Mouse (Mus musculus) myocyte (in vitro differentiated cells): ENCODE results near the gene Ppp4r3b. TPM values are rescaled to one million over a fixed set of nuclear protein-coding genes. Genes with fewer than 3 reads are reported as not detected.
A peak's percentile ranks its signal among the peaks of the same experiment; 100 is the strongest.

Source experiments
- H3K27me3 ChIP-seq: one replicate; pipeline ENCODE4 v1.6.1; 2011; ENCODE audit not compliant: control insufficient read depth, insufficient read depth, insufficient read length
- H3K36me3 ChIP-seq: one replicate; pipeline ENCODE4 v1.6.1; 2011; ENCODE audit not compliant: control insufficient read depth, insufficient read depth
- H3K4me2 ChIP-seq: one replicate; pipeline ENCODE4 v1.6.1; 2011; ENCODE audit warnings: low read depth, control low read depth
- H3K4me3 ChIP-seq: one replicate; pipeline ENCODE4 v1.5.1; 2011; ENCODE audit warnings: mild to moderate bottlenecking, control low read depth, moderate library complexity
- H3K79me2 ChIP-seq: one replicate; pipeline ENCODE4 v1.6.1; 2011; ENCODE audit not compliant: control insufficient read depth, insufficient read depth
- H3ac ChIP-seq: one replicate; pipeline ENCODE4 v1.6.1; 2011; ENCODE audit not compliant: control insufficient read depth, insufficient read length
- CEBPB ChIP-seq: IDR thresholded peaks from 2 replicates; pipeline ENCODE4 v1.6.1; 2011; ENCODE audit warnings: mild to moderate bottlenecking, moderate library complexity; ENCODE audit not compliant: poor library complexity, insufficient read depth, severe bottlenecking
- E2F4 ChIP-seq: IDR thresholded peaks from one replicate; pipeline ENCODE4 v1.6.1; 2011; ENCODE audit warnings: mild to moderate bottlenecking, control low read depth, moderate library complexity; ENCODE audit not compliant: insufficient read depth
- MAX ChIP-seq: IDR thresholded peaks from one replicate; pipeline ENCODE4 v1.6.1; 2011; ENCODE audit warnings: low read depth, mild to moderate bottlenecking, control low read depth
- MYOD1 ChIP-seq, 3 experiments: IDR thresholded peaks; one replicate each; pipeline ENCODE4 v1.6.1; 2011; ENCODE audit warnings: control low read depth in 2 of 3, low read depth in 2 of 3, mild to moderate bottlenecking in 2 of 3, moderate library complexity in 1 of 3; ENCODE audit not compliant: insufficient read length in 2 of 3, control insufficient read depth in 1 of 3
- MYOG ChIP-seq, 3 experiments: IDR thresholded peaks; one replicate each; pipeline ENCODE4 v1.6.1; 2011; ENCODE audit warnings: control low read depth in 2 of 3, low read depth in 2 of 3, mild to moderate bottlenecking in 2 of 3; ENCODE audit not compliant: insufficient read length in 2 of 3, control insufficient read depth in 1 of 3, insufficient read depth in 1 of 3
- POLR2A ChIP-seq: IDR thresholded peaks from one replicate; pipeline ENCODE4 v1.6.1; 2011; ENCODE audit warnings: low read depth, mild to moderate bottlenecking, control low read depth, moderate library complexity; ENCODE audit not compliant: insufficient read length
- POLR2AphosphoS2 ChIP-seq: IDR thresholded peaks from one replicate; pipeline ENCODE4 v1.6.1; 2011; ENCODE audit warnings: low read depth, control low read depth; ENCODE audit not compliant: insufficient read length
- REST ChIP-seq: IDR thresholded peaks from one replicate; pipeline ENCODE4 v1.6.1; 2011; ENCODE audit warnings: mild to moderate bottlenecking, control low read depth, moderate library complexity; ENCODE audit not compliant: insufficient read depth, insufficient read length
- SRF ChIP-seq: IDR thresholded peaks from one replicate; pipeline ENCODE4 v1.6.1; 2011; ENCODE audit warnings: low read depth; ENCODE audit not compliant: control insufficient read depth, insufficient read length
- TCF12 ChIP-seq: IDR thresholded peaks from one replicate; pipeline ENCODE4 v1.6.1; 2011; ENCODE audit warnings: mild to moderate bottlenecking, control low read depth; ENCODE audit not compliant: poor library complexity, insufficient read depth, severe bottlenecking
- TCF3 ChIP-seq: IDR thresholded peaks from one replicate; pipeline ENCODE4 v1.6.1; 2011; ENCODE audit warnings: low read depth, control low read depth; ENCODE audit not compliant: insufficient read length
- USF1 ChIP-seq: IDR thresholded peaks from one replicate; pipeline ENCODE4 v1.6.1; 2011; ENCODE audit warnings: low read depth, mild to moderate bottlenecking, control low read depth, moderate library complexity
- polyA plus RNA-seq: library from polyadenylated mRNA; unstranded; fragments of >200 nt; fragmentation: generic; extraction: Trizol; gene quantifications from one replicate; pipeline ENCODE4 v1.2.1, GENCODE M21; 2012; ENCODE audit warnings: missing spikeins

The Ppp4r3b gene
- polyA plus RNA-seq, 1 experiment: 6.0 TPM

- no peak overlapping the region for H3K4me3 ChIP-seq
- no peak overlapping the region for H3ac ChIP-seq
- H3K4me2 ChIP-seq: no peak overlapping the region
- TF ChIP-seq REST (no peak), POLR2AphosphoS2 (no peak), MYOG (IDR thresholded peaks at IDR 0.05; ENCODE audit: control insufficient read depth in 1 of 3, insufficient read depth in 1 of 3, insufficient read length in 2 of 3, low read depth in 2 of 3) (no peak), CEBPB (no peak), USF1 (no peak), E2F4 (no peak), TCF3 (no peak), POLR2A (no peak), MAX (no peak), MYOD1 (IDR thresholded peaks at IDR 0.05; ENCODE audit: control insufficient read depth in 1 of 3, insufficient read length in 2 of 3, low read depth in 2 of 3) (no peak), SRF (no peak), TCF12 (no peak)
- peaks cover 17% of the 10 kb centered on the region for H3K36me3 ChIP-seq
- H3K27me3 ChIP-seq: no peaks in the 10 kb centered on the region
- no peaks in the 10 kb centered on the region for H3K79me2 ChIP-seq
Observed at GRCm38 (mm10) chr11:29148901-29149300, 23.8 kb upstream of the Ppp4r3b start.

- H3K4me2 ChIP-seq: no peak overlapping the region
- H3ac ChIP-seq: no peak overlapping the region
- TF ChIP-seq TCF3 (no peak), MYOG (IDR thresholded peaks at IDR 0.05; ENCODE audit: control insufficient read depth in 1 of 3, insufficient read depth in 1 of 3, insufficient read length in 2 of 3, low read depth in 2 of 3) (no peak), CEBPB (no peak), MYOD1 (IDR thresholded peaks at IDR 0.05; ENCODE audit: control insufficient read depth in 1 of 3, insufficient read length in 2 of 3, low read depth in 2 of 3) (no peak)
- peaks cover 3% of the 10 kb centered on the region for H3K36me3 ChIP-seq
- H3K27me3 ChIP-seq: no peaks in the 10 kb centered on the region
- H3K79me2 ChIP-seq: no peaks in the 10 kb centered on the region
- H3K4me3 ChIP-seq: no peak overlapping the region
Observed at GRCm38 (mm10) chr11:29163569-29163968, 9.1 kb upstream of the Ppp4r3b start.

GRCm38 (mm10) chr11:29171959-29172391 is 715 bp upstream of the Ppp4r3b start:
- peak overlapping the region; percentile 61 for H3ac ChIP-seq
- TF ChIP-seq MAX (no peak), E2F4 (peak; percentile 27), TCF3 (no peak), USF1 (no peak), POLR2AphosphoS2 (peak; percentile 20)
- peak overlapping the region; percentile 98 for H3K4me3 ChIP-seq
- no peaks in the 10 kb centered on the region for H3K27me3 ChIP-seq
- H3K79me2 ChIP-seq: peaks cover 39% of the 10 kb centered on the region
- H3K4me2 ChIP-seq: peak overlapping the region; percentile 95
- no peaks in the 10 kb centered on the region for H3K36me3 ChIP-seq

DNA sequence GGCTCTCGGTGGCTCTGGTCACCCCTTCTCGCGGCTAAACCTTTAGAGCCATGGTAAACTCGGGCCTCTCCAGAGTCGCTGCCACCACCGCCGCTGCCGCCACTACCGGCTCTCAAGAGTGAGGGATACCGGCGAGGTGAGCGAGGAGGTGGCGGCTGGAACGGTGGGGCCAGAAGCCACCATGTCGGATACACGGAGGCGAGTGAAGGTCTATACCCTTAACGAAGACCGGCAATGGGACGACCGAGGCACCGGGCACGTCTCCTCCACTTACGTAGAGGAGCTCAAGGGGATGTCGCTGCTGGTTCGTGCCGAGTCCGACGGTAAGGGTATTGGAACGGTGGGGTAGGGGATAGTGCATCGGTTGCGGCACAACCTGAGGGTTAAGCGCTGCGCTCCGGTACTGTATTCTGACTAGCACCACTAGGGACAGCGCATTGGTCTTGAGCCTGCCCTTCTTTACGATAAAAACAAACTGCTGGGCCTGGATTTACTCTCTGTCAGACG is 488 bp downstream of the Ppp4r3b start:
- H3K27me3 ChIP-seq: no peaks in the 10 kb centered on the region
- H3K79me2 ChIP-seq: peaks cover 51% of the 10 kb centered on the region
- H3K36me3 ChIP-seq: no peaks in the 10 kb centered on the region
- H3K4me2 ChIP-seq: no peak overlapping the region
- peak overlapping the region; percentile 98 for H3K4me3 ChIP-seq
- TF ChIP-seq SRF (no peak), POLR2A (peak; percentile 41)
- H3ac ChIP-seq: peak overlapping the region; percentile 61

DNA sequence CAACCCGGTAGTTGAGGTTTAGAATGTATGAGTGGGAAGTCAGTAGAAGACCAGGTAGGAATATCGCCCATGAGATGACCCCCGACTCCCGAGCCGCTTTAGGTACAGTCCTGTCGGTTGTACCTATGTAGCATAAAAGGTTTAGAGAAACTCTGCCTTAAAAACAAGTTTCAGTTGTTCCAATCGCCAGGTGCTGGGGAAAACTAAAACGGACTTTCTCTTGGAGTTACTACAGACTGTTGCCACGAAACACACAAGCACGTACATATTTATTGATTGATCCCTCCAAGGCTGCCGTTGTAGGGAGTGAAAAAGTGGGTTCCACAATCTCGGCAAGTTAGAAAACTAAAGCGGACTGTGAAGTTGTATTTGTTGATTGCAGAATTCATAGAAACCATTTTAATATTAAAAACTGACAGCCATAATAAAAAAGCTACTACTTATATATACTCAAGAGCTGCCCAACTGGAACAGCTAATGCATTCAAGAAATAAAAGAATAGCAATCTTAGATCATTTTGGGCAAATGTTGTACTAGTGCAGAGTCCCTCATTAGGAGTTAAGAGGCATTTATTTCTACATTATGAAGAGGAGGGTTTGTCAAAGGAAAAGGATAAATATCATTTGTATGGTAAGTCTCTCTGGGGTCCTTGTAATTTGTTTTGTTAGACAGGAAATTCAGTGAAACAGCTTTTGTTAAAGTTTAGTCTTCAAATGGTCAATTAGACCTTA is 1.2 kb downstream of the Ppp4r3b start:
- Histone ChIP-seq H3K36me3 (no peaks in the 10 kb centered on the region), H3K4me2 (peak overlapping the region; percentile 76), H3K4me3 (peak overlapping the region; percentile 98), H3K27me3 (no peaks in the 10 kb centered on the region), H3ac (peak overlapping the region; percentile 61), H3K79me2 (peaks cover 58% of the 10 kb centered on the region)
- TF ChIP-seq MAX: no peak
- no peak for TF ChIP-seq SRF
- TF ChIP-seq E2F4: no peak
- no peak for TF ChIP-seq POLR2A
- TF ChIP-seq MYOG (IDR thresholded peaks at IDR 0.05; ENCODE audit: control insufficient read depth in 1 of 3, insufficient read depth in 1 of 3, insufficient read length in 2 of 3, low read depth in 2 of 3): no peak
- no peak for TF ChIP-seq TCF3
- no peak for TF ChIP-seq TCF12
